24 mouse cellular contexts compared by ENCODE assay signal in the genomic region with DNA sequence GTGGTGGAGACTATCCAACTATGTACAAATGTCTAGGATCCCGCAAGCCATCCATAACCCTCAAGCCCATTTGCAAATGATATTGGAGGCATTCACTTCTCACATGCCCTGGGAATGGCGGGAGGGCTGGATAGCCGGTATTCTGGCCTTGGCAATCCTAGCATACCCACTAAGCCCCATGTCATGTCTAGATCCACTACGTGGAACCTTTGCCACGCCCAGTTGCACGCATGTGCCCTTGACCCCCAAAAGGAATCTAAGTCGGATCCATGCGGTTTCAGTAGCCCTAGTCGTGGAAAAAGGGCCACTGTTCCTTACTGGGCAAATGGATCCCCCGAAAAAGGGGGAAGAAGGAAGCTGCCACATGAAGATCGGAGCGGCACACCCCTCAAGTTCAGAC. TPM values are rescaled to one million over a fixed set of nuclear protein-coding genes. Genes with fewer than 3 reads are reported as not detected.
DNase-seq lines count a peak whose midpoint lies in the region; ATAC-seq and TF ChIP-seq lines count a peak whose summit lies in the region.
"Had no signal": no experiment of that assay in that cellular context is flagged by ENCODE, and none has a peak within 500 bp of the region (broad histone marks: within the 10 kb centered on the region; RNA-seq: fewer than 3 reads in every experiment).

No protein-coding gene starts in this region.

- no peaks in the 10 kb centered on the region for H3K36me3 ChIP-seq in heart, embryonic 13.5 days
- H3K36me3 ChIP-seq in heart, embryonic 12.5 days, result no peaks in the 10 kb centered on the region
- H3K36me3 ChIP-seq in ES-Bruce4 (ENCODE audit: control insufficient read depth, insufficient read depth, low read length, poor library complexity, severe bottlenecking), result no peaks in the 10 kb centered on the region
- no peaks in the 10 kb centered on the region for H3K36me3 ChIP-seq in embryonic facial prominence, embryonic 10.5 days (replicated peaks)
- H3K36me3 ChIP-seq in limb, embryonic 14.5 days (ENCODE audit: control insufficient read depth, insufficient read depth, low read length), result no peaks in the 10 kb centered on the region
- H3K36me3 ChIP-seq in forebrain, embryonic 14.5 days (ENCODE audit: control insufficient read depth, insufficient read depth, low read length), result no peaks in the 10 kb centered on the region
- H3K36me3 ChIP-seq: midbrain, embryonic 10.5 days; neural tube, embryonic 15.5 days had no signal

- no peak for TF ChIP-seq POLR2A in ES-Bruce4 (IDR thresholded peaks at IDR 0.05; ENCODE audit: insufficient read depth, low read length)
- no peak for TF ChIP-seq POLR2A in limb, embryonic 14.5 days (IDR thresholded peaks at IDR 0.05; ENCODE audit: borderline replicate concordance, extremely low read depth, insufficient read depth, insufficient read length)

- peaks cover 22% of the 10 kb centered on the region; the same call in 1 of the 2 replicates for H3K4me1 ChIP-seq in heart, embryonic 13.5 days
- peaks cover 13% of the 10 kb centered on the region; the same call in 1 of the 2 replicates for H3K4me1 ChIP-seq in heart, embryonic 12.5 days (replicated peaks)
- H3K4me1 ChIP-seq in ES-Bruce4 (ENCODE audit: control insufficient read depth, insufficient read depth, low read length), result peaks cover 11% of the 10 kb centered on the region
- H3K4me1 ChIP-seq in embryonic facial prominence, embryonic 10.5 days, result peaks cover 60% of the 10 kb centered on the region
- peaks cover 40% of the 10 kb centered on the region for H3K4me1 ChIP-seq in limb, embryonic 14.5 days (ENCODE audit: control insufficient read depth, insufficient read depth, low read length)
- H3K4me1 ChIP-seq in forebrain, embryonic 14.5 days (ENCODE audit: control insufficient read depth, insufficient read depth, low read length), result no peaks in the 10 kb centered on the region
- H3K4me1 ChIP-seq: neural tube, embryonic 15.5 days had no signal

- peaks cover 3% of the 10 kb centered on the region; the same call in 1 of the 2 replicates for H3K27me3 ChIP-seq in heart, embryonic 13.5 days (replicated peaks)
- H3K27me3 ChIP-seq in heart, embryonic 12.5 days (replicated peaks), result no peaks in the 10 kb centered on the region; the same call in 1 of the 2 replicates
- no peaks in the 10 kb centered on the region for H3K27me3 ChIP-seq in ES-Bruce4 (ENCODE audit: control insufficient read depth, insufficient read depth, low read length, poor library complexity, severe bottlenecking)
- no peaks in the 10 kb centered on the region for H3K27me3 ChIP-seq in embryonic facial prominence, embryonic 10.5 days (replicated peaks; ENCODE audit: low read depth, poor library complexity, severe bottlenecking)
- H3K27me3 ChIP-seq in limb, embryonic 14.5 days (ENCODE audit: control insufficient read depth, insufficient read depth, low read length), result no peaks in the 10 kb centered on the region
- H3K27me3 ChIP-seq in forebrain, embryonic 14.5 days (replicated peaks; ENCODE audit: control insufficient read depth, insufficient read depth, low read length), result no peaks in the 10 kb centered on the region
- H3K27me3 ChIP-seq: neural tube, embryonic 15.5 days had no signal

- TF ChIP-seq EP300 in ES-Bruce4 (IDR thresholded peaks at IDR 0.05; ENCODE audit: insufficient read depth, low read depth, low read length), result 0 out of 2 replicates have a peak, but pooled peaks have one; percentile 16

- no peak for TF ChIP-seq CTCF in ES-Bruce4 (IDR thresholded peaks at IDR 0.05; ENCODE audit: low read depth, low read length)

- no peak for DNase-seq in embryonic facial prominence, embryonic 10.5 days (ENCODE audit: low spot score)
- DNase-seq in limb, embryonic 14.5 days (ENCODE audit: low spot score), result no peak
- no peak for DNase-seq in forebrain, embryonic 14.5 days (ENCODE audit: low spot score)
- DNase-seq in liver, result no peak
- DNase-seq: adrenal gland, postnatal 14 days; cerebellum, adult 8-10 months; cerebellum, postnatal 36 days; embryo, embryonic 11 days; heart, postnatal 14 days; left cerebral cortex, postnatal 4 days; right cerebral cortex, adult 18-20 months; right cerebral cortex, postnatal 4 days; thymus, adult 2 months had no signal

- H3K9me3 ChIP-seq in heart, embryonic 13.5 days, result 0 out of 2 replicates have a peak, but pooled peaks cover 3% of the 10 kb centered on the region
- H3K9me3 ChIP-seq in heart, embryonic 12.5 days (replicated peaks), result no peaks in the 10 kb centered on the region; the same call in 1 of the 2 replicates
- no peaks in the 10 kb centered on the region for H3K9me3 ChIP-seq in ES-Bruce4 (replicated peaks; ENCODE audit: control insufficient read depth, insufficient read depth, low read length, poor library complexity, severe bottlenecking)
- H3K9me3 ChIP-seq in embryonic facial prominence, embryonic 10.5 days, result no peaks in the 10 kb centered on the region
- no peaks in the 10 kb centered on the region for H3K9me3 ChIP-seq in limb, embryonic 14.5 days (ENCODE audit: control insufficient read depth, low read length)
- no peaks in the 10 kb centered on the region for H3K9me3 ChIP-seq in forebrain, embryonic 14.5 days (replicated peaks; ENCODE audit: control insufficient read depth, low read length)
- H3K9me3 ChIP-seq: midbrain, embryonic 10.5 days; neural tube, embryonic 15.5 days had no signal

- peak overlapping the region; percentile 18; the same call in 1 of the 2 replicates for H3K4me2 ChIP-seq in heart, embryonic 13.5 days
- no peak overlapping the region for H3K4me2 ChIP-seq in heart, embryonic 12.5 days
- peak overlapping the region; percentile 9; the same call in 1 of the 2 replicates for H3K4me2 ChIP-seq in limb, embryonic 14.5 days (replicated peaks; ENCODE audit: low read depth, low read length, severe bottlenecking)
- H3K4me2 ChIP-seq in forebrain, embryonic 14.5 days (ENCODE audit: low read length), result no peak overlapping the region
- H3K4me2 ChIP-seq: heart, embryonic 11.5 days; neural tube, embryonic 15.5 days had no signal

- no peak overlapping the region for H3K9ac ChIP-seq in heart, embryonic 13.5 days
- H3K9ac ChIP-seq in heart, embryonic 12.5 days, result no peak overlapping the region
- H3K9ac ChIP-seq in ES-Bruce4 (ENCODE audit: low read depth, poor library complexity, severe bottlenecking), result no peak overlapping the region
- no peak overlapping the region for H3K9ac ChIP-seq in limb, embryonic 14.5 days (ENCODE audit: low read depth, low read length, severe bottlenecking)
- H3K9ac ChIP-seq in forebrain, embryonic 14.5 days (ENCODE audit: low read length), result no peak overlapping the region
- H3K9ac ChIP-seq: liver, embryonic 14.5 days; neural tube, embryonic 15.5 days had no signal

- WGBS in heart, embryonic 13.5 days, result 68% methylated on average over 12 of the region's 12 CpGs
- WGBS in heart, embryonic 12.5 days, result 70% methylated on average over 12 of the region's 12 CpGs
- WGBS in embryonic facial prominence, embryonic 10.5 days, result 67% methylated on average over 12 of the region's 12 CpGs
- WGBS in limb, embryonic 14.5 days, result 65% methylated on average over 12 of the region's 12 CpGs
- WGBS in forebrain, embryonic 14.5 days, result 78% methylated on average over 12 of the region's 12 CpGs

- no peak overlapping the region for H3K27ac ChIP-seq in heart, embryonic 13.5 days (replicated peaks)
- no peak overlapping the region for H3K27ac ChIP-seq in heart, embryonic 12.5 days (ENCODE audit: poor library complexity, severe bottlenecking)
- peak overlapping the region; percentile 13; the same call in 1 of the 2 replicates for H3K27ac ChIP-seq in ES-Bruce4 (ENCODE audit: insufficient read depth, low read length)
- H3K27ac ChIP-seq in embryonic facial prominence, embryonic 10.5 days (replicated peaks), result peak overlapping the region; percentile 70
- no peak overlapping the region for H3K27ac ChIP-seq in limb, embryonic 14.5 days (replicated peaks; ENCODE audit: low read depth, low read length)
- no peak overlapping the region for H3K27ac ChIP-seq in forebrain, embryonic 14.5 days (ENCODE audit: low read depth, low read length)
- H3K27ac ChIP-seq: hindbrain, postnatal 0 days; left cerebral cortex, adult 2 months; liver, embryonic 14.5 days; midbrain, embryonic 10.5 days; neural tube, embryonic 15.5 days had no signal

- ATAC-seq in heart, embryonic 13.5 days (ENCODE audit: extremely low read depth, insufficient number of reproducible peaks, low FRiP score, low TSS enrichment), result no peak
- no peak for ATAC-seq in heart, embryonic 12.5 days (ENCODE audit: insufficient number of reproducible peaks, low FRiP score)
- ATAC-seq in limb, embryonic 14.5 days (ENCODE audit: low FRiP score, low read depth), result no peak
- no peak for ATAC-seq in forebrain, embryonic 14.5 days
- ATAC-seq: CD4-positive, CD25-positive, alpha-beta regulatory T cell, adult 4 months; hindbrain, postnatal 0 days; intestine, postnatal 0 days had no signal

- H3K4me3 ChIP-seq in heart, embryonic 13.5 days, result no peak overlapping the region
- H3K4me3 ChIP-seq in heart, embryonic 12.5 days, result no peak overlapping the region
- peak overlapping the region; percentile 42 for H3K4me3 ChIP-seq in ES-Bruce4 (ENCODE audit: low read depth, low read length)
- H3K4me3 ChIP-seq in embryonic facial prominence, embryonic 10.5 days, result 0 out of 2 replicates have a peak overlapping the region, but pooled peaks have one; percentile 18
- no peak overlapping the region for H3K4me3 ChIP-seq in limb, embryonic 14.5 days (replicated peaks; ENCODE audit: low read length)
- no peak overlapping the region for H3K4me3 ChIP-seq in forebrain, embryonic 14.5 days (ENCODE audit: low read depth, low read length)
- H3K4me3 ChIP-seq: left cerebral cortex, adult 2 months; midbrain, embryonic 10.5 days; neural tube, embryonic 15.5 days had no signal

RNA-seq across cellular contexts. Expression of gene H2afy2, which starts 47.3 kb away (rescaled TPM):
- 57.3 and 65.3 TPM in 2 replicates for polyA plus RNA-seq in heart, embryonic 13.5 days (2015; fragmentation: Nextera tagmentation; extraction: Ambion mirVana)
- 72.7 and 76.0 TPM in 2 replicates for polyA plus RNA-seq in heart, embryonic 12.5 days (2016; fragmentation: Nextera tagmentation; extraction: Ambion mirVana)
- polyA plus RNA-seq in ES-Bruce4 (2011; ENCODE audit: insufficient read depth, insufficient read length, low read depth, missing spikeins), result 16.8 and 21.6 TPM in 2 replicates
- 368 and 392 TPM in 2 replicates for polyA plus RNA-seq in embryonic facial prominence, embryonic 10.5 days (2016; fragmentation: Nextera tagmentation; extraction: Ambion mirVana)
- polyA plus RNA-seq in limb, embryonic 14.5 days (2012; rRNA removed), result 87.8 and 90.3 TPM in 2 replicates
- 111 and 138 TPM in 2 replicates for polyA plus RNA-seq in limb, embryonic 14.5 days (2014; fragmentation: Nextera tagmentation; extraction: Ambion mirVana)
- 188 and 220 TPM in 2 replicates for polyA plus RNA-seq in forebrain, embryonic 14.5 days (2014; fragmentation: Nextera tagmentation; extraction: Ambion mirVana)
- polyA plus RNA-seq: CD4-positive, CD25-positive, alpha-beta regulatory T cell, adult 4 months had no signal

Comparison
In these comparisons a context has a peak if more than half of its experiments do, and no peak if none do; other contexts are left out.
1. H3K4me2 ChIP-seq: peak in heart, embryonic 13.5 days (single experiment) and limb, embryonic 14.5 days (single experiment); none in heart, embryonic 12.5 days (single experiment) and forebrain, embryonic 14.5 days (single experiment).
2. H3K27ac ChIP-seq: peak in ES-Bruce4 (single experiment) and embryonic facial prominence, embryonic 10.5 days (single experiment); none in heart, embryonic 13.5 days (single experiment), heart, embryonic 12.5 days (single experiment), limb, embryonic 14.5 days (single experiment) and forebrain, embryonic 14.5 days (single experiment).
3. H3K4me3 ChIP-seq: peak in ES-Bruce4 (single experiment) and embryonic facial prominence, embryonic 10.5 days (single experiment); none in heart, embryonic 13.5 days (single experiment), heart, embryonic 12.5 days (single experiment), limb, embryonic 14.5 days (single experiment) and forebrain, embryonic 14.5 days (single experiment).